Mouse (Mus musculus): Measurements from ENCODE around the gene Hist1h2bl.

GRCm38 (mm10) chr13:21677305-21677704, 38.6 kb downstream of the Hist1h2bl start, which contains the start of gene Olfr1360:
- TF ChIP-seq CTCF (IDR thresholded peaks at IDR 0.05; ENCODE audit: low read depth, low read length): no peak
- no peak for TF ChIP-seq GATA1 (IDR thresholded peaks at IDR 0.05; ENCODE audit: borderline replicate concordance, low read length)
- no peak for TF ChIP-seq TAL1 (conservative IDR thresholded peaks at IDR 0.05; ENCODE audit: low read depth, low read length)
- TF ChIP-seq POLR2AphosphoS5 (IDR thresholded peaks at IDR 0.05; ENCODE audit: insufficient replicate concordance, low read depth, low read length): no peak
- no peak for TF ChIP-seq GATA2 (IDR thresholded peaks at IDR 0.05; ENCODE audit: borderline replicate concordance, low read depth, low read length)

Measured in G1E (cell line).